Mouse (Mus musculus) ovary, postnatal 14 days (tissue): ENCODE measurements around the gene Rasgrf2.
"Not testable (repeated sequence)": the region's sequence is repeated elsewhere in the genome, so short reads cannot be mapped to it uniquely, and the experiment has no call there.

Experiments used
- DNase-seq: peaks from one replicate; pipeline ENCODE4 v3.0.0; 2022; ENCODE audit warnings: low spot score

Gene Rasgrf2

GRCm38 (mm10) chr13:92131384-92132150 lies at the start of gene Rasgrf2:
Gene Rasgrf2, minus strand, starts transcription at chr13:92131656.
- DNase-seq: no peak

GRCm38 (mm10) chr13:92172686-92173085 lies 41.2 kb upstream of the Rasgrf2 start:
- DNase-seq: not testable (repeated sequence)

- no peak for DNase-seq
Measured at GRCm38 (mm10) chr13:92150551-92150950, 19.1 kb upstream of the Rasgrf2 start.

GRCm38 (mm10) chr13:92148858-92149257 lies 17.4 kb upstream of the Rasgrf2 start:
- DNase-seq: no peak

- no peak for DNase-seq
Measured at GRCm38 (mm10) chr13:92134792-92135191, 3.3 kb upstream of the Rasgrf2 start.

GRCm38 (mm10) chr13:92132599-92132998 lies 1.1 kb upstream of the Rasgrf2 start:
- DNase-seq: no peak

DNA sequence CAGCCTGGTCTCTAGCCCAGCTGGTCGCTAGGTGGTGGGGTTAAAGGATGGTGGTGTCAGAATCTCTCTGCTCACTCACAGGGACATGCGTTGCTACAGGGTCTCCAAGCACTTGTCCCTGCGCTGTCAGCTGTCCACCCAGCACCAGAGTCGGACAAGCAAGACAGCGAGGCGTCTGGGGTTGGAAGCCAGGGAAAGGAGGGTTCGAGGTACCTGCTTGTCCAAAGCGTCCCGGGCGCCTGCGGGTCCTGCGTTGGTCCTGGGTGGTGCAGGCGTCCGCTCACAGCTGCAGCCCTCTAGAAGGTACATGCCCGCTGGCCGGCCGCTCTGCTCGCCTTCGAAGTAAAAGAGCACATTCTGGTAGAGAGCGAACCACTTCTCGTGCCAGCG lies 467 bp downstream of the Rasgrf2 start:
- DNase-seq: no peak

DNA sequence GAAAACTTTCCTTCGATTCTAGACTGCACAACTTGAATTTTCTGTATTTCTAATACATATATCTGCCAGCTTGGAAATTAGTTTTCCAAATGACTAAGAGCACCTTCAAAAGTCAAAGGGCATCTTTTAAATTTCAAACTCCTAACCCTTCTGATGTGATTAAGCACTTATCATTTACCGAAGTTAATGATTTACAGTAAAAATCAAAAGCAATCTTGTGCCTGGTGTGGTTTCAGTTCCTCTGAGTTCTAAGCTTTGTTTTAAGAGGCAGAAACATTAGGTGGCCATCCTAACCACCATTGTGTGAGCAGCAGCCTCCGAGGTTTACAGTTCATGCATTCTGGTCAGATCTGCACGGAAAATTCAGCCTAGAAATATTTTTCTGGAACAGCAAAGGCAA lies 1.6 kb downstream of the Rasgrf2 start:
- DNase-seq: no peak

- no peak for DNase-seq
Measured at GRCm38 (mm10) chr13:92125902-92126301, 5.6 kb downstream of the Rasgrf2 start.

DNA sequence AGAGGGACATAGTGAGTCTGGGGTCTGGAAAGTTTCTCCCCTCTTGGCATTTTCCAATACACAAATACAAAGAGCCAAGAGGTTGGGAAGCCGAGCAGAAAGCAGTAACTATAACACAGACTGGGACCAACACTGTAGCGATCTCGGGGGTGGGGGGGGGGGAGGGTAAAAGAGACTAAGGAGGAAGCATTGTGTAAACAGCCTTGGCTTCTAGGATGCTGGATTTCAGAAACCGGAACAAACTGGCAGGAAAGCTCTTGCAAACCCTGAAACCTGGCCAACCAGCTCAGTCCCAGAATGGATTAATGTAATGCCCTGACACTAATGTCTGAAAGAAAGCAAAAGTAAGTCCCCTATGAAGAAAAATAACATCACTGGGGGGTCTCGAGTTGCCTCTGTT lies 11.8 kb downstream of the Rasgrf2 start:
- no peak for DNase-seq

DNA sequence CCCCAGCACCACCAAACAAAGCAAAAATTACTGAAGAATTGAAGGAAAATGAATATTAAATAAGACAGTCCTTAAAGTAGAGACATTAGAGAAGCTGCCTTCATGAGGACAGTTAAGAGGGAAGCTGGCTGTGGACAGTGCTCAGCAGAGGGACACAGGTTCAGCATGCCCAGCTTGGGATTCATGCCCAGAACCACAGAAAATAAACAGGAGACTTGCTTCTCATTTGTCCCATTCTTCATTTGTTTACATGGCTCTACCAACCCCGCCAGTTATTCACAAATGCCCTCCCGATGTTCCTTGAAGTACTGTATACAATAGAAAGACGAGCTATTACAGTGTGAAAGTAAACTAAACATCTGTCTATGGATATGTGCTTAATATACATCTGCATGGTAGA lies 17.4 kb downstream of the Rasgrf2 start:
- no peak for DNase-seq

DNA sequence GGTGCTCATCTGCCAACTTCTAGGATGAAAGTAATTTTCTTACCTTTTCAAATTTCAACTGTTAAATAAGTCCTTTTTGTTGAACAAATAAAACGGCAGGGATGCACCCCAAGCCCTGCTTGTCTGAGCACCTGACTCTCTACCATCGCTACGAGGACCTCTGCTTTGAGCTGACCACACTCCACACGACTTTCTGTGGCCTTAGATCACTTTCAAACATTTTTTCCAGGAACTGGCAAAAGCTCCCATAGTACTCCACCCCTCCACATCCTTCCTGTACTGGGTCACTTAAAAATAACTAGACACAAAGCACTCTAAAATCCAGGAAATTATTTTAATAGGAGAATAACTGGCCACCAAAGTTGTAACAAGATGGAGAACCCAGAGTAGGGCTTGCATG lies 23.2 kb downstream of the Rasgrf2 start:
- DNase-seq: no peak

GRCm38 (mm10) chr13:92104259-92104658 lies 27.2 kb downstream of the Rasgrf2 start:
- DNase-seq: no peak

GRCm38 (mm10) chr13:92098484-92098883 lies 33.0 kb downstream of the Rasgrf2 start:
- no peak for DNase-seq

- no peak for DNase-seq
Measured at GRCm38 (mm10) chr13:92095131-92096090, 36.0 kb downstream of the Rasgrf2 start.

GRCm38 (mm10) chr13:92093712-92094290 lies 37.7 kb downstream of the Rasgrf2 start:
- DNase-seq: no peak

- no peak for DNase-seq
Measured at GRCm38 (mm10) chr13:92073111-92073510, 58.3 kb downstream of the Rasgrf2 start.

- no peak for DNase-seq
Measured at GRCm38 (mm10) chr13:92068651-92069050, 62.8 kb downstream of the Rasgrf2 start.

- no peak for DNase-seq
Measured at GRCm38 (mm10) chr13:92067831-92068230, 63.6 kb downstream of the Rasgrf2 start.

DNA sequence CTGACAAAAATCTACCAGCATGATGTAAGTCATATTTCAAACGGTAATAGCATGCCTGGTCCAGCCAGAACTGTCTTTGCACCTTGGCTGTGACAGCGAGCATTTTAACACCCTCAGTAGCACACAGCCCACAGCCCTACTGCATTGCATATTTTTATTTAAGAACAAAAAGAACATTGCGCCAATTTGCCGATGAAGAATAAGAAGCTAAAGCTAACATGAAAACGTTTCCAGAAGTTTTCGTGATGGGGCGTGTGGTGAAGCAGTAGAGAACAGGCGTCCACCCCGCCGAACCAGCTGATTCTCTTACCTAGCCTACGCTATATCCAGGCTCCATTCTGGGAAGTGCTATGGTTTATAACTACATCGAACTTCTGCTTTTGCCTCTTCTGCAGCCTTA lies 77.7 kb downstream of the Rasgrf2 start:
- DNase-seq: no peak

DNA sequence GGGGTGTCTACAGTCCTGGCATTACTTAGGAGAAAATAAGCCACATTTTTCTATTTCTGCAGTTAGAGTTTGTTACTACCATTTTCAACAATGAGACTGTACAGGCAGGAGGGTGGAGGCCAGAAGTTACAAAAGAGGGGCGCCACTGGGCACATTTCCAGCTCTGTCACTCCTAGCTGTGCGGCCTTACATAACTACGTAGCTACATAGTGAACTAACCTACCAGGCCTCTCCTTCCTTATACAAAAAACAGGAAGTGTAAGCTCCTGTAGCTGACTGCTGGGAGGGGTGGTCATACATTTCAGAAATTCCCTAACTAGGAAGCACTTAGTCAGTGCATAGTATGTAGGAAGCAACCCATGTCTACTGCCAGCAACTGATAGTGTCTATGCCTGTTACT lies 78.5 kb downstream of the Rasgrf2 start:
- no peak for DNase-seq

- DNase-seq: no peak
Measured at GRCm38 (mm10) chr13:92051216-92051615, 80.2 kb downstream of the Rasgrf2 start.
